Mouse (Mus musculus) adrenal gland (tissue): ENCODE measurements around the gene Gsn.

Source experiments
- intact Hi-C: fragments of 180-260 bp; cut with DNase I; formaldehyde crosslinking; loops from one replicate; pipeline ENCODE4 v1.15.1; 2025

Gene Gsn

DNA sequence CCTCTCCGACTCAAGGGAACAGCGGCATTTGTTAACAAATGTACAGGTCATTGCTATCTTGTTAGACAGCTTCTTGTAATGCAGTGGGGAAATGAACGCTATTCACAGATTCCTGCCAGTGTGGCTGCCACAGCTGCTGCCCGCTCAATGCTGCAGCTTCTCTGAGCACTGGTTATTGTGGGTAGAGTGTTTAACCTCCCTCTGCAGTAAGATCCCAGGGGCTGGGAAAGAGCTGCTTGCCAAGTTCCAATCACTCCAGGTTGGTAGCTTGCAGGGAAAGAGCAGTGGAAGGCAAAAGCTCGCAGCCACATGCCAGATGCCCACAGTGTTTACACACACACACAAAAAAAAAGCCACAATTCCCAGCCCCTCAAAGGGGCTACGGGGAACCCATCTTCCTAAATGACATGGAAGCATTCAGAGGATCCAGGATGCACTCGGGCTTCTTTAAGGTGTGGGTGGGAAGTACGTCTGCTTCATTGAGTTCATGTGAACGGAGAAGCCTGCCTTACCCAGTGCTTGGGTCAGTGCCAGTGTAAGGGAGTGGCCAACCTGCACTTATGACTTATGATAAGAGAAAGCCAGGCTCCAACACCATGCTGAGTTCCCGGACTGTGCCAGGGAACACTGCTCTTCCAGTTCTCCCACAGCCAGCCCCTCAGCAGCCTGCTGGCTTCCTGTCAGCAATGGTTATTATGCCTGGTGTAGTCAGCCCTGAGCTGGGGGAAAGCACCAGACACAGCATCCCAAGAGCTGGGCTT is 66.4 kb downstream of the Gsn start:
- intact Hi-C loops, result no loop called here

GRCm38 (mm10) chr2:35325930-35326329 is 69.8 kb downstream of the Gsn start:
- intact Hi-C loops, result no loop called here

DNA sequence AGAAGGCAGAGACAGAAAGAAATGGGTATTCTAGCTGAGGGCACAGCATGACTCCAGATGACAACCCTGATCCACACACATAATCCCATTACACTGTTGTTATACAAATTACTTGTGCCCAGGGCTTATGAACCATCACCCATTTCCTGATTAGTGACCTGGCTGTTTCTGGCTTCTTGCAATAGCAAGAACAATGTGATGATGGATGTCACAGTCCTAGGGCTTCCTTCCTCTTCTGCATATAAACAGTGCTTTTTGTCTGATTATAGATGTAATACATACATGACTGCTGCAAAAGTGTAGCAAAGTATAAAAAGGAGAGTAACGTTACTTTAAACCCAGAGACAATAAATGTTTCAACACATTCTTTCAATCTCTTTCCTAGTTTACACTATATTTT is 70.8 kb downstream of the Gsn start:
- intact Hi-C loops, result no loop called here

DNA sequence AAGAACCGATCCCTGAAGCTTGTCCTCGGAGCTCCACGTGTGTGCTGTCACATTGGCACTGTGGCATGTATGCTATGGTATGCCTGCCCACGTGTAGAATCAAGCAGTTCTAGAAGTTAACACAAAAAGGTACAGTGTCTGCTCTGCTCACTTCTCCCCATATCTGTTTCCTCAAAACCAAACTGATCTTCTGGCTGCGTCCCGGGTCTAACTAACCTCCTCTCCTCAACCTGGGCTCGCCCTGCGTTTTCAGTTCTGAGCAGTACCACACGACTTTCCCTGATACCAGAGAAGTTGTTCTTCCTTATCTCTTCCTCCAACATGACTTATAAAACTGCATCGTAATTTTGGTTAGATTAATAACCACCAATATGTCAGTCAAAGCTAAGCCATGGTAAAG is 71.4 kb downstream of the Gsn start:
- intact Hi-C loops, result no loop called here

- intact Hi-C loops, result no loop called here
These were observed 72.0 kb downstream of the Gsn start for GRCm38 (mm10) chr2:35328064-35328792.

GRCm38 (mm10) chr2:35329061-35329460 is 72.9 kb downstream of the Gsn start:
- intact Hi-C loops, result no loop called here

DNA sequence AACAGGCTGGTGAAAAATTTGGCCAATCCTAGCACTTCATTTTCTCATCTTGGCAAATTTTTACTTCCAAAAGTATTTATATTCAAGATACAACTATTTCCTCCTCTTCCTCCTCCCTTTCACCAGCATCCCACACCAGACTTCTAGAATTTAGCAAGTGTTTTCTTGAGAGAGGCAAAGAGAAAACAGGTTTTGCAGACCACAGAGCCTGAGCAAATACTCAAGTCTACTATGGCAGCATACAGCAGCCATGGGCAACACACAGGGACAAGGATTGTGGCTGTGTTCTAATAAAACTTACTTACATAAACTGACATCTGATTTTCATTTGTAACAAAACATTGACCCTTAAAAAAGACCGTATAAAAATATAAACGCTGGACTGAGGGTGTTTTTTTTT is 75.0 kb downstream of the Gsn start:
- intact Hi-C loops, result no loop called here

DNA sequence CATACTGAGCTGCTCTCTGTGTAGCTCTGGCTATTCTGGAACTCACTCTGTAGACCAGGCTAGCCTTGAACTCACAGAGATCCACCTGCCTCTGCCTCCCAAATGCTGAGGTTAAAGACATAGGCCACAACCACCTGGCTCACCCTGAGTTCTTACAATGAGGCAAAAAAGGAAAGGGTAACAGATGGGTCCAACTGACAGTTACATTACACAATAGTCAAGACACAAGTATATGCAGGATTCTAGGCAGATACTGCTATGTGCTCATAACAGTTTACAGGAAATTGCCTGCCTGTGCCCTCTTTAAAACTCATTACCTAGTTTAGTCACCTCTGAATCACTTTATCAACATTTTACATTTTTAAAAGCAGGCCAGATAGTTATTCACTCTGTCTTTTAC is 77.5 kb downstream of the Gsn start:
- intact Hi-C loops, result no loop called here

- intact Hi-C loops, result no loop called here
These were observed 79.4 kb downstream of the Gsn start for GRCm38 (mm10) chr2:35335620-35336019.

GRCm38 (mm10) chr2:35336388-35337280 is 80.5 kb downstream of the Gsn start, which contains the start of gene Stom:
Gene Stom (minus strand): TSS chr2:35336976.
- intact Hi-C loops, result no loop called here

GRCm38 (mm10) chr2:35337419-35337818 is 81.2 kb downstream of the Gsn start:
- intact Hi-C loops, result no loop called here

GRCm38 (mm10) chr2:35338036-35338435 is 81.9 kb downstream of the Gsn start:
- intact Hi-C loops, result no loop called here

DNA sequence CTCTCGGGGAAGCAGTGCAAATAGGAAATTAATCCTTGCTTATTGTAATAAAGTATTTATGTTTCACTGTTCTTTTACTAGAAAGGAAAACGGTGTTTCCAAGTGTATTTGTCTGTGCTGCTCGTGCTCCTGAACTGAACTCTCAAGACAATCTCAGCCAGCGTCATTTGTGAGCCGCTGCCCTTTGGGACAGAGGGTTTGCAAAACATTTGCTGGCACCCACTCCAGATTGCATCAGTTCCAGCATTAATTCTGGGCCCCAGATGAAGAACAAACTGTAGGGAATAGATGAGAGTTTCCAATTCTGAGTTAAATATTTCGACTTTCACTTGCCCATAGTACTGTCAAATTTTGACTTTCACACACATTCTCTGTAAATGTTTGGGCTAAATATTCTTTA is 82.5 kb downstream of the Gsn start:
- intact Hi-C loops, result no loop called here

DNA sequence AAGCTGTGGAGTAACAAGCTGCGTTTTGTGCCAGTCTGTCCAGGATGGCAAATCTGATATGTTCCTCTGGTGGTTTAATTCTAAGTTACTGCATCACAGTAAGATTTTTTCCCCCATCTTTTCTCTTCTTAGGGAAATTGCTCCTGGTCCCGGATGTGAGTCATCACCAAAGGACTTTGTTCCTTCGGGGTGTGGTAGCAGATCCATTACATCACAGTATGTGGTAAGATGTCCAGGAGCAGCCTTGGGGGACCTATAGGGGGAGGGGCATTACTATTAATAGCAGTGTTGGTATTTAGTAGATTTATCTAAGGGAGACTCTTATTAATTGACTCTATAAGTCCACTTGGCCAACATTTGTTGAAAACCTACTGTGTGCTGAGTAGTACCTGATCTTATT is 86.4 kb downstream of the Gsn start:
- intact Hi-C loops, result no loop called here

DNA sequence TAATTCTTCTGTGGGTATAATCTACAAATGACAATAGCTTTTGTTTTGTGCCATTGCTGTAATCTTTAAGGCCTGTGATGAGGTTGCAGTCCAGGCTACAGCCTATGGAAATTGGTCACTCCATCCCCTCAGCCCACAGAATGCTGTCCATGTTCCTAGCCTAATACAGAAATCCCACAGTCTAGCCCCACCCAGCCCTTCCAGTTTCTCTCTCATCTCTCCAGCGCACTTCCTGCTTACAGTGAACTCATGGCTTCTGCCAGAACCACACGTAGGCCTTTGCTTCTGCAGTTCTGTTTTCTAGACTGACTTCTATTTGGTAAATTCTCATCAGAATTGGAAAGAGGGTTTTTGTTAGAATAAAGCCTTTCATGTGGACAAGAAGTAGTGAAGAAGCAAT is 89.8 kb downstream of the Gsn start:
- intact Hi-C loops, result no loop called here

GRCm38 (mm10) chr2:35349184-35349583 is 93.0 kb downstream of the Gsn start:
- intact Hi-C loops, result loop anchor here (1.0 kb wide), 1 partner anchor 51 kb away; no protein-coding TSS in a partner anchor
